Mouse (Mus musculus) kidney, embryonic 16.5 days (tissue): ENCODE measurements around the gene Rnasel. TPM values are rescaled to one million over a fixed set of nuclear protein-coding genes. Genes with fewer than 3 reads are reported as not detected.

ENCODE experiments used
- ATAC-seq: fragments of 200-750 bp; cut with Nextera tagmentation; 2 replicates; pipeline ENCODE4 v1.8.0; 2017; ENCODE audit warnings: moderate TSS enrichment; ENCODE audit not compliant: low FRiP score, low TSS enrichment
- H3K27ac ChIP-seq: fragments of 300-500 bp; sonication (generic); 2 replicates; pipeline ENCODE4 v1.5.1; 2014; ENCODE audit warnings: low read length
- H3K27me3 ChIP-seq: fragments of 300-500 bp; sonication (generic); 2 replicates; pipeline ENCODE4 v1.6.1; 2014; ENCODE audit warnings: low read length, control low read depth, mixed read lengths; ENCODE audit not compliant: insufficient read depth
- H3K36me3 ChIP-seq: fragments of 300-500 bp; sonication (generic); 2 replicates; pipeline ENCODE4 v1.6.1; 2014; ENCODE audit warnings: low read length, control low read depth, mixed read lengths; ENCODE audit not compliant: insufficient read depth
- H3K4me1 ChIP-seq: fragments of 300-500 bp; sonication (generic); 2 replicates; pipeline ENCODE4 v1.6.1; 2014; ENCODE audit warnings: low read length, control low read depth, mixed read lengths; ENCODE audit not compliant: insufficient read depth
- H3K4me2 ChIP-seq: fragments of 300-500 bp; sonication (generic); replicated peaks from 2 replicates; pipeline ENCODE4 v1.6.1; 2014; ENCODE audit warnings: low read depth, low read length
- H3K4me3 ChIP-seq: fragments of 300-500 bp; sonication (generic); 2 replicates; pipeline ENCODE4 v1.5.1; 2014; ENCODE audit warnings: mild to moderate bottlenecking, low read length
- H3K9ac ChIP-seq: fragments of 300-500 bp; sonication (generic); replicated peaks from 2 replicates; pipeline ENCODE4 v1.6.1; 2014; ENCODE audit warnings: low read length
- H3K9me3 ChIP-seq: fragments of 300-500 bp; sonication (generic); 2 replicates; pipeline ENCODE4 v1.6.1; 2016; ENCODE audit warnings: low read length, control low read depth
- WGBS: fragments of 180-500 bp; shearing (Covaris S2); extraction: QIAGEN DNeasy Blood & Tissue Kit; methylation state at CpG from one replicate; pipeline ENCODE4 v1.1.7; 2014; 5-methylcytosine and 5-hydroxymethylcytosine counted together
- polyA plus RNA-seq: library from polyadenylated mRNA; unstranded; fragments of >200 nt; fragmentation: Nextera tagmentation; extraction: Ambion mirVana; gene quantifications from 2 replicates; pipeline ENCODE4 v1.2.1, GENCODE M21; 2015

Gene Rnasel
- polyA plus RNA-seq, result 10.7 and 12.4 TPM in 2 replicates

DNA sequence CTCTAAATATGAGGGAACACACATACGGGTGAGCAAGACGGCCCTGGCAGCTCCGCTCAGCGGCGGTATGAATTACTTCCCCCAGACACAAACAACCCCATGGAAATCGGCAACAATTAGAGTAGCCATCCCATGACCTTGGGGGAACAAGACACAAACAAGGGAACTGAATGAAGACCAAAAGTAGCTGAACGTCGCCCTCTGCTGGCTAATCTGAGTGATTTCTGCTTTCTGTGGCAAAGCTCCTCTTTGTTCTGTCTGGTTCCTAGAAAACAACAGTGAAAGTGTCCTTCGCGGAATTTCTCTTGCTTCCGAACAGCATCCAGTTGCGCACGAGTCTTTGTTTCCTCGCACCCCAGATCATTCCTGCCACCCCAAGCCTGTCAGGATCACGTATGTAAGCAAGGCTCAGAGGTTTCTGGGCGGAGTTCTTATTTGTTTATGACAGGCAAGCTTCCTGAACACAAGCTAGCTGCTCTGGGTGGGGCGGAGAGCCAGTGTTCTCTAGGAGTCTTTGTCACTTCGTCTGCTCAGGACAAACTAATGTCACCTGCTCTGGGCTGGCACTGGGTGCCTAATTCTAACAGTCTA is at the start of gene Rnasel:
TSS of gene Rnasel (plus strand) at position 216 of the 591 bp plus-strand sequence.
- Histone ChIP-seq H3K4me1 (peaks cover 18% of the 10 kb centered on the region; the same call in 1 of the 2 replicates), H3K36me3 (no peaks in the 10 kb centered on the region), H3K4me2 (peak within 1 kb of the TSS; percentile 59), H3K27ac (peak within 1 kb of the TSS; percentile 81), H3K9ac (peak within 1 kb of the TSS; percentile 74), H3K9me3 (no peaks in the 10 kb centered on the region), H3K4me3 (peak within 1 kb of the TSS; percentile 45), H3K27me3 (no peaks in the 10 kb centered on the region)
- ATAC-seq, result peak; percentile 72
- 3% methylated on average over 18 of the region's 18 CpGs for WGBS

DNA sequence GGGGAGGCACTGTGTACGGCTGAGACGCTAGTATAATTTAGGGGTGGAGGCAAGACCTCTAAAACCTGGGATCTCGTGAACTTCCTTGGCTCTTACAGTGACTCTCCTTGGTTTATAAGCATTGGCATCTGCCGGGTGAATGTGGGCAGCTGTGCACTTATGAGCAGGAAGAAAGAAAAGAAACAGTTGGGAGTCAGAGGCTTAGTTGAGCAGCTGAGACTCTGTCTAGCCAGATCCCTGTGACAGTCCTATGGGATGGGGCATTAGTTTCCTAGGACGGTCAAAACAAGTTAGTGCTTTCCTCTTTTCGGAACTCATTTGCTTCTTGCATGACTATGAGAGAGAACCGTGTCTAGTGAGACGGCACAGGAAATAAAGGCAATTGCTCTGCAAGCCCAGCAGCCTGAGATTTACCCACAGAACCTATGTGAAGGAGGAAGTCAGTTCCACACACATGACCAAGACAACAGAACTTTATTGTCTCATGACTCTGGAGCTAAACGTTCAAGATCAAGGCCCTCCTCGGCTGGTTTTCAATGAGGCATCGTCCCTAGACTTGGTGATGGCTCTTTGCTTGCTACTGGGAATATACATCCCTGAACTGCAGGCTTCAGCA is 48.7 kb upstream of the Rnasel start:
- no peak overlapping the region for H3K4me2 ChIP-seq
- no peak for ATAC-seq
- H3K9ac ChIP-seq, result no peak overlapping the region
- H3K27me3 ChIP-seq, result no peaks in the 10 kb centered on the region
- no peaks in the 10 kb centered on the region for H3K9me3 ChIP-seq
- peaks cover 24% of the 10 kb centered on the region for H3K4me1 ChIP-seq
- WGBS, result 82% methylated on average over 11 of the region's 11 CpGs
- no peak overlapping the region for H3K4me3 ChIP-seq
- no peak overlapping the region for H3K27ac ChIP-seq
- no peaks in the 10 kb centered on the region for H3K36me3 ChIP-seq

DNA sequence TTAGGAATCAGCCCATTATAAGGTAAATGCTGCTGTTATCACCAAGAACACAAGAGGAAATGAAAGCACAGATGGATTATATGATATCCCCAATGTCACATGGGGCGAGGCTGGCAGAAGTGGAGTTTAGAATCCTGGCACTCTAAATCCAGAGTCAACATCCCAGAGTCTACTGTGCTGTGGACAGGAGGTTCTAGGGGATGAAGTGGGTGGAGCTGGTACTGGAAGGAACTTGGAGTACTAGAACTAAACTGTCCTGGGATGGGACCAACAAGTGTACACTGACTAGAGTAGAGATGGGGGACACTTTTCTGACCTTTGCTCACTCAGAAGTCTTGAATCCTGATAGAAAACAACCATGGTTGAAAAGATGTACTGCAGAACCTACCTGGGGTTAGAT is 47.8 kb upstream of the Rnasel start:
- Histone ChIP-seq H3K4me3 (no peak overlapping the region), H3K27me3 (no peaks in the 10 kb centered on the region), H3K27ac (no peak overlapping the region), H3K9ac (no peak overlapping the region), H3K36me3 (no peaks in the 10 kb centered on the region), H3K4me1 (peaks cover 24% of the 10 kb centered on the region), H3K4me2 (no peak overlapping the region), H3K9me3 (no peaks in the 10 kb centered on the region)
- WGBS, result 94% methylated on average over 1 of the region's 1 CpGs
- no peak for ATAC-seq

DNA sequence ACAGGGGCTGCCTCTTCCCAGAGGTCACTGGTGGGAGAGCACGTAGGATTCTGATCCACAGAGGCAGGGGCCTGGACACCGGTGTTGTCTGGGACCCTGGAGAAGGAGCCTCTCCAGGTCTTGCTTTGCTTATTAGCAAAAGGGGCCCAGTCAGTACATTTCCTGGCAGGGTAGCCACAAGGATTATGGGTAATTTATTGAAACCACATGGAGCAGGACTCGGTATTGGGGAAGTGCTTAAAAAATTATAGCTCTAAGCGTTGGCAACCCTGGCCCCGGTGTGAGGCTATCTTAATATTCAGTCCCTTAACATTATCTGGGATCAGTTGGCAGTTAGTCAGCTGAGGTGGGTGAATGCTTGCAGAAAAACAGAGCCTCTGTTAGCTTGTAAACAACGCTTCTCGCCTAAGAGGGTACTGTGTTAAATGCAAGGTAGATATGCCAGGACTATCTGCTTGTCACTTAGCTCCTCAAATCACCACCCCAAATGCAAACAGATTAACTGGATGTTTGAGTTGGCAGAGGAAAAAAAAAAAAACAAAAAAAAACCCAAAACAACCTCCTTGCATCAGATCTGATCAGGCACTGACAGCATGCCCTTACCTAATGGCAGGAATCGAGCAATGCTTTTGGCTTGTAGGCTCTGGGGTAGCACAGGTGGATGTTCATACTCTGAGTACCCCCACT is 46.9 kb upstream of the Rnasel start:
- H3K27ac ChIP-seq, result no peak overlapping the region
- peaks cover 24% of the 10 kb centered on the region for H3K4me1 ChIP-seq
- H3K27me3 ChIP-seq, result no peaks in the 10 kb centered on the region
- no peak for ATAC-seq
- no peaks in the 10 kb centered on the region for H3K9me3 ChIP-seq
- H3K4me3 ChIP-seq, result no peak overlapping the region
- WGBS, result 81% methylated on average over 8 of the region's 8 CpGs
- no peaks in the 10 kb centered on the region for H3K36me3 ChIP-seq
- no peak overlapping the region for H3K4me2 ChIP-seq
- no peak overlapping the region for H3K9ac ChIP-seq

DNA sequence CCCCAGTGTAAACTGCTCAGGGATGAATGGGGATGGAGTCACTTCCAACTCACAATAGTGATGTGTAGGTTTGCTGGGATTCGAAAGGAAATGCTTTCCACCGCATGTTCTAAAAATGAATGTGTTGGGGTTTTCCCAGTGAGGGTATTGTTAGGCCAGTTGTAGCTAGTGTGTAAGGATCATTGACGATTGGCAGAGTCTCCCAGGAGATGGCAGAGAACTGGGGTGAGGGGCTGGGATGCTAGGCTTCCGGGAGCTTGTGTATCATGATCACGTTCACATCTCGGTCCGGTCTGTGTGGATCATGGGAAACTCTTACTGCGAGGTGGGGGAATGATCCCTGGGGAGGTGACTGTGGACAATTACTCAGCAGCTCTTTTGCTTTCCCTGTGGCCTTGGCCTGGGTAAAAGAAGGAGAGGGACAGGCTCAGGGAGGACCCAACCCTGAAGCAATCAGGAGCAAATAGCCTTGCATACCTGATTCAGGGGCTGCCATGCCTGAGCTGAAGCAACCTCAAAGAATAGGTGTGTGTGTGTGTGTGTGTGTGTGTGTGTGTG is 46.3 kb upstream of the Rnasel start:
- no peak overlapping the region for H3K9ac ChIP-seq
- no peak overlapping the region for H3K4me3 ChIP-seq
- ATAC-seq, result no peak
- no peak overlapping the region for H3K27ac ChIP-seq
- no peaks in the 10 kb centered on the region for H3K9me3 ChIP-seq
- no peaks in the 10 kb centered on the region for H3K27me3 ChIP-seq
- 67% methylated on average over 8 of the region's 8 CpGs for WGBS
- peaks cover 24% of the 10 kb centered on the region for H3K4me1 ChIP-seq
- no peaks in the 10 kb centered on the region for H3K36me3 ChIP-seq
- no peak overlapping the region for H3K4me2 ChIP-seq

DNA sequence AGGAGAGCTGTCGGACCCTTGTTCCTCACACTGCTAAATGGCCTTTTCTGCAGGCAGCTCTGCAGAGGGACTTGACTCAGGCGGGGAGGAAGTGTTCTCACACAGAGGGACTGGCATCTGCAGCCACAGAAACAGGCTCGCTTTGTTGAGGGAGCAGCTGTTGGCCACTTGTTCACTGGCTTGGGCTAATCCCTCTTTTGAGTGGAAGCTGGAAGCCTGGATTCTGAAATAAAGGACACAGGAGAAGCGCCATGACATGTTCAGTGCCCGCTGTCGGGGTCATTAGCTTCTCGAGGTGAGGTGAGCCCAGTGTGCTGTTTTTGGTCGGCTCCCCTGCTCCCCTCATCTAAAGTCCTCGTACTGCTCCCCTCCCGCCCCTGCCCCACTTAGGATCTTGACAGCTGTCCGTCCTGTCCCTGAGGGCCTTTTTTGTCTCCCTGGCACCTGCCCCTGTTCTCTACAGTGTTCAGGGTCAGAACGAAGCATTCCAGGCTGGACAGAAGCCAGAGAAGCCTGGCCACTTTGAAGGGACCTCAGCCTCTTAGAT is 45.7 kb upstream of the Rnasel start:
- WGBS, result 26% methylated on average over 12 of the region's 12 CpGs
- Histone ChIP-seq H3K4me2 (no peak overlapping the region), H3K27me3 (no peaks in the 10 kb centered on the region), H3K4me3 (no peak overlapping the region), H3K27ac (no peak overlapping the region), H3K36me3 (no peaks in the 10 kb centered on the region), H3K9me3 (no peaks in the 10 kb centered on the region), H3K4me1 (peaks cover 19% of the 10 kb centered on the region), H3K9ac (no peak overlapping the region)
- no peak for ATAC-seq

DNA sequence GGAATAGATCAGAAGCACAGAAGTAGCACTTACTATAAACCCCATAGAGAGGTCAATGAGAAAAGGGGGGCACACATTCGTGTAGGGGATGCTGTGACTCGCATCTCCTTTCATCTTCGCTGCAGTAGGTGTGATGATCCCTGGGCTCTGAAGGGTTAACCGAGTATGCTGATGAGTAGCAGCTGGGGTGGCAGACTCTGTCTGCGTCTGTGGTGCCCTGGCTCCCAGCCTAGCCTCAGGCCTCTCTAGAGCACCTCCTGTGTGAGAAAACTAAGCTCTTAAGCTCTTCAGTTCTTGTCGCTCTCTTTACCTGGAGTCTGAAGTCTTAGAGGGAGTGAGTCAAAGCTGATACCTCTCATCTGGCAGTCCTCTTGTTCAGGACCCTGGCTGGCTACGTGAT is 45.1 kb upstream of the Rnasel start:
- H3K9ac ChIP-seq, result no peak overlapping the region
- no peaks in the 10 kb centered on the region for H3K9me3 ChIP-seq
- ATAC-seq, result no peak
- H3K4me3 ChIP-seq, result no peak overlapping the region
- no peak overlapping the region for H3K4me2 ChIP-seq
- no peaks in the 10 kb centered on the region for H3K36me3 ChIP-seq
- H3K27ac ChIP-seq, result no peak overlapping the region
- WGBS, result 21% methylated on average over 7 of the region's 7 CpGs
- peaks cover 13% of the 10 kb centered on the region for H3K4me1 ChIP-seq
- no peaks in the 10 kb centered on the region for H3K27me3 ChIP-seq

DNA sequence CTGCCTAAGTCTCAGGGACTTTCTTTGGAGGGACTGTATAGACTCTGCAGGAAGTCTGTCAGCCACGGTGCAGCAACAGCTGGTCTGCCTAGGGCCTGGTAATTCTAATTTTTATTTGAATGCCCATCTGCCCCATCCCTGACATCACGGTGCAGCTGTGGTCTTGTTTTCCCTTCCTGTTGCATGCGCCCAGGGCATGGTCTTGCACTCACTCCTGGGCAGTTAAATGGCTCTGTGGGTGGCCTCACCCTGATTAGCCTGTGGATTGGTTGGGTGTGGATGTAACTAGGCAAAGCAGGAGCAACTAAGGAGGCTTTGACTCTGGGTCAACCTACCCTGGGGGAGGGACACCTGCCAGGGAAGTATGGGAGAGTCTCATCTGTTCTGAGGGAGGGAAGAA is 44.2 kb upstream of the Rnasel start:
- no peak for ATAC-seq
- H3K27ac ChIP-seq, result no peak overlapping the region
- no peak overlapping the region for H3K4me2 ChIP-seq
- H3K9ac ChIP-seq, result no peak overlapping the region
- no peaks in the 10 kb centered on the region for H3K27me3 ChIP-seq
- H3K9me3 ChIP-seq, result no peaks in the 10 kb centered on the region
- peaks cover 12% of the 10 kb centered on the region for H3K4me1 ChIP-seq
- no peak overlapping the region for H3K4me3 ChIP-seq
- 31% methylated on average over 3 of the region's 3 CpGs for WGBS
- H3K36me3 ChIP-seq, result no peaks in the 10 kb centered on the region

DNA sequence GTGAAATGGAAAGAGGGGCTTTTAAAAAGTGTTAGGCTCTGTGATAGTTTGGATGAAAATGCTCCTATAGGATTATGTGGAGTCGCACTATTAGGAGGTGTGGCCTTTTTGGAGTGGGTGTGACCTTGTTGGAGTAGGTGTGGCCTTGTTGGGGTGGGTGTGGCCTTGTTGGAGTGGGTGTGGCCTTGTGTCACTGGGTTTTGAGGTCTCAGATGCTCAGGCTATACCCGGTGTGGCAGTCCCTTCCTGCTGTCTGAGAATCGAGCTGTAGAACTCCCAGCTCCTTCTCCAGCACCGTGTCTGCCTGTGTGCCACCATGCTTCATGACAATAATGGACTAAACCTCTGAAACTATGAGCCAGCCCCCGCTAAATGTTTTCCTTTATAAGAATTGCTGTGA is 40.6 kb upstream of the Rnasel start:
- ATAC-seq, result no peak
- Histone ChIP-seq H3K4me2 (no peak overlapping the region), H3K4me1 (peaks cover 12% of the 10 kb centered on the region), H3K9ac (no peak overlapping the region), H3K27me3 (no peaks in the 10 kb centered on the region), H3K9me3 (no peaks in the 10 kb centered on the region), H3K27ac (no peak overlapping the region), H3K36me3 (no peaks in the 10 kb centered on the region), H3K4me3 (no peak overlapping the region)
- 90% methylated on average over 5 of the region's 5 CpGs for WGBS
